ENCODE assay signal across 27 mouse cellular contexts in the genomic region with DNA sequence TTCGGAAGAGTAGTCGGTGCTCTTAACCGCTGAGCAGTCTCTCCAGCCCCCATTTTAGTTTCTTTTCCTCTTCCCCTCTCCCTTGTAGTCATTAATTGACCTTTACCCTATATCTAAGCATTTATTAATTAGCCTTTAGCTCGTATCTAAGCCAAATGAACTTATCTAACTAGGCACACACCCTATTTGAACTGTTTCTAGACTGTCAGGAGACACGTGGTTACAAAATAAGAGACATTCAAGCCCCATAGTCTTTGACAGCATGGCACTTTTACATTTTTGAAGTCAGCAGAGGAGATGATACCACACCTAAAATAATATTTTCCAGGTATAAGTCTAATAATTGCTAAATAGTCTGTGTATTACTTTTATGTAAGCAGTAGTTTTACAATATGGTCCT.
"Had no signal": no experiment of that assay in that cellular context is flagged by ENCODE, and none has a peak within 500 bp of the region (broad histone marks: within the 10 kb centered on the region; RNA-seq: fewer than 3 reads in every experiment).

No protein-coding gene starts in this region.

- H3K9ac ChIP-seq: limb, embryonic 12.5 days; limb, embryonic 13.5 days; limb, embryonic 15.5 days; liver, embryonic 13.5 days; liver, embryonic 14.5 days; liver, embryonic 15.5 days; liver, postnatal 0 days; lung, embryonic 14.5 days; lung, embryonic 15.5 days; midbrain, embryonic 12.5 days; midbrain, embryonic 15.5 days; neural tube, embryonic 12.5 days had no signal

- H3K4me2 ChIP-seq: limb, embryonic 12.5 days; limb, embryonic 13.5 days; limb, embryonic 15.5 days; lung, embryonic 14.5 days; midbrain, embryonic 12.5 days; midbrain, embryonic 15.5 days had no signal

- DNase-seq: left cerebral cortex, postnatal 4 days; liver; liver, embryonic 13.5 days; liver, postnatal 0 days; lung, adult 2 months; lung, embryonic 14.5 days; lung, postnatal 10 days; lung, postnatal 14 days; lung, postnatal 36 days; lung, postnatal 4 days; midbrain, embryonic 14.5 days had no signal

- H3K4me3 ChIP-seq: limb, embryonic 10.5 days; limb, embryonic 12.5 days; limb, embryonic 13.5 days; limb, embryonic 15.5 days; liver, embryonic 13.5 days; midbrain, embryonic 10.5 days; midbrain, embryonic 12.5 days; midbrain, embryonic 15.5 days; neural tube, embryonic 12.5 days had no signal

- H3K9me3 ChIP-seq: limb, embryonic 10.5 days; limb, embryonic 12.5 days; limb, embryonic 13.5 days; limb, embryonic 15.5 days; liver, embryonic 12.5 days; liver, embryonic 13.5 days; liver, embryonic 15.5 days; lung, embryonic 15.5 days; megakaryocyte, embryonic 14.5 days; midbrain, embryonic 10.5 days; midbrain, embryonic 12.5 days; midbrain, embryonic 15.5 days; neural tube, embryonic 12.5 days had no signal

- H3K36me3 ChIP-seq: limb, embryonic 10.5 days; limb, embryonic 12.5 days; limb, embryonic 13.5 days; limb, embryonic 15.5 days; liver, embryonic 12.5 days; liver, embryonic 13.5 days; liver, embryonic 15.5 days; lung, embryonic 15.5 days; midbrain, embryonic 10.5 days; midbrain, embryonic 12.5 days; midbrain, embryonic 15.5 days; neural tube, embryonic 12.5 days had no signal

- H3K27ac ChIP-seq: left cerebral cortex, adult 2 months; limb, embryonic 10.5 days; limb, embryonic 12.5 days; limb, embryonic 13.5 days; limb, embryonic 15.5 days; liver, embryonic 12.5 days; liver, embryonic 13.5 days; liver, embryonic 14.5 days; liver, embryonic 15.5 days; lung, embryonic 15.5 days; midbrain, embryonic 10.5 days; midbrain, embryonic 12.5 days; midbrain, embryonic 15.5 days; neural tube, embryonic 12.5 days had no signal

- H3K4me1 ChIP-seq: limb, embryonic 12.5 days; limb, embryonic 13.5 days; limb, embryonic 15.5 days; lung, embryonic 15.5 days; midbrain, embryonic 12.5 days; midbrain, embryonic 15.5 days; neural tube, embryonic 12.5 days had no signal

- ATAC-seq: liver, embryonic 12.5 days; liver, postnatal 0 days; lung, postnatal 0 days; midbrain, embryonic 15.5 days; midbrain, embryonic 16.5 days had no signal

- H3K27me3 ChIP-seq: limb, embryonic 12.5 days; limb, embryonic 13.5 days; limb, embryonic 15.5 days; liver, embryonic 12.5 days; liver, embryonic 13.5 days; liver, embryonic 15.5 days; lung, embryonic 15.5 days; midbrain, embryonic 15.5 days; neural tube, embryonic 12.5 days had no signal
